Mouse (Mus musculus) left cerebral cortex, adult 18-20 months (tissue): Measurements from ENCODE around the gene Heatr6. TPM values are rescaled to one million over a fixed set of nuclear protein-coding genes. Genes with fewer than 3 reads are reported as not detected.

Experiments
- DNase-seq, 2 experiments: peaks; one replicate each; pipeline ENCODE4 v3.0.0; 2021 to 2022; ENCODE audit warnings: low spot score in 2 of 2, mixed read lengths in 1 of 2
- long read RNA-seq, 2 experiments: library from polyadenylated mRNA; stranded (forward); transcript quantifications; one replicate each; pipeline ENCODE4 v2.0.0; 2021
- total RNA-seq, 2 experiments: library from RNA; stranded (reverse); gene quantifications; 2 replicates each; pipeline ENCODE4 v1.2.3; 2021

The Heatr6 gene
- 10 to 100 TPM; 12.0 to 13.2 TPM for total RNA-seq
- long read RNA-seq, experiment 1, full-length matches to known transcripts, result 7 of 8 reads
- long read RNA-seq, experiment 1, partial matches to known transcripts, result 0 of 8 reads
- long read RNA-seq, experiment 1, other reads (novel, unspliced or antisense), result 1 of 8 reads
- long read RNA-seq, experiment 2, full-length matches to known transcripts, result 2 of 4 reads
- long read RNA-seq, experiment 2, partial matches to known transcripts, result 1 of 4 reads
- long read RNA-seq, experiment 2, other reads (novel, unspliced or antisense), result 1 of 4 reads

- peak; percentile 90 to 91 for DNase-seq
Measured at GRCm38 (mm10) chr11:83753581-83754181, at the start of gene Heatr6. TSS of gene Heatr6 (plus strand) at chr11:83753696.

DNA sequence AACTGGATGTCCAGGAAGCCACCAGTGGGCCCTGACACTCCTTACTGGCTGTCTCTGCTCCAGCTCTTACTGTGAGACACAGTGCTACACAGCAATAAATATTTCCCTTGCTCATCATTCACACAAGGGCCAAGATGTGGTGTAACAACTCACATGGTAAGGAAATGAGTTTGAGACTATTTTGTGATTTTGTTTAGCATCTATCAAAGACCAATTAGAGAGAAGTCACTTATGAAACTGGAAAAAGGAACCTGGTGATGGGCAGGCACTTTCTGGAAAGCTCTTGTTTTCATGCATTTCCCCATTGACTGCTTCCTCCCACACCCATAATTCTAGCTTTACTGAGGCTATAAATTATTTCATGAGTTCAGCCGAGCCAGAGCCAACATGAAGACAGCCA is 49.8 kb upstream of the Heatr6 start, which contains the start of gene Wfdc17:
TSS of gene Wfdc17 (plus strand) at position 287 of the 400 bp plus-strand sequence.
- no peak for DNase-seq

DNA sequence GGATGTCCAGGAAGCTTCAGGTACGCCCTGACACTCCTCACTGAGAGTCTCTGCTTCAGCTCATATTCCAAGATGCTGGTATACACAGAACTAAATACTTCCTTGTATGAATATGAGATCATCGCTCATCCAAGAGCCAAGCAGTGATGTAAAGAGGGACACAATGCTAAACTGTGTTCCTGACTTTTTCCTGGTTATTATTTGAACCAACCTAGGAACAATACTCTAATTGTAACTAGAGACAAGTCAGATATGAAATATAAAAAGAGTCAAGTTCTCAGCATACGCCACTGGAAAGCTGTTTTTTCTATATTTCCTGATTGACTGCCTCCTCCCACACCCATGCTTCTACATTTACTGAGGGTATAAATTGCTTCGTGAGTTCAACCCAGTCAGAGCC is 44.8 kb upstream of the Heatr6 start, which contains the start of gene Wfdc18:
TSS of gene Wfdc18 (plus strand) at position 301 of the 400 bp plus-strand sequence.
- no peak for DNase-seq

DNA sequence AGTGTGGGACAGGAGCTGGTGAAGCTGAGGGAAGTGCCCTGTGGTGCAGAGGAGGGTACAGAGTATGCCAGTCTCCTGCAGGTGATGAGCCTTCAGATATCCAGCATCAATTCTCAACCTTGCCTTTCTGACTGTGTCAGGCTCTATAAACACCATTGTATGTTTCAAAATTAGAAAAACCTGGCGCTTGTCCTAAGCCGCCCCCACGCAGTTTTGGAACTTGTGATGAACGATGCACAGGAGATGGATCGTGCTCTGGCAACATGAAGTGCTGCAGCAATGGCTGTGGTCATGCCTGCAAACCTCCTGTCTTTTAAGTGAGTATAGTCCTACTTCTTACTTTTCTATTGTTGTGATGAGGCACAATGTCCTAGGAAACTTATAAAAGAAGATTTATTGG is 43.8 kb upstream of the Heatr6 start:
- peak; percentile 23 to 25 for DNase-seq

DNA sequence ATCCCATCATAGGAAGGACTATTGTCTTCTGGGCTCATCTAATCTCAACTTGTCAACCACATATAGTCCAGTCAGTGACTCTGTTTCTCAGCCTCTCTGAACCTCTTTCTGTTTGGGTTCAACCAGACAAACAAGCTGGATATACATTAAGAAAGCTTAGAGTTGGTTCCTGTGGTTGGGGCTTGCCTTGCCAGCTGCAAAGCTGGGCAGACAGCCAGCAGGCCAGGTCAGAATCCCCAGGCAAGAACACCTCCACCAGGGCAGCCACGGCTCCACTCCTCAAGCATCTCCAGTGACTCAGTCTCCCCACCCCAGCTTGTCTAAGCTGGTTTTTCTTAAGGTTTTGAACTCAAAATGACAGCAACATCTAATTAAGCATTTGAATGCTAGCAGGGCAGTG is 40.8 kb upstream of the Heatr6 start:
- DNase-seq, result no peak

GRCm38 (mm10) chr11:83713925-83714324 is 39.6 kb upstream of the Heatr6 start:
- DNase-seq, result no peak

GRCm38 (mm10) chr11:83717042-83717665 is 36.3 kb upstream of the Heatr6 start:
- no peak for DNase-seq

GRCm38 (mm10) chr11:83720766-83721165 is 32.7 kb upstream of the Heatr6 start:
- DNase-seq, result no peak

GRCm38 (mm10) chr11:83728757-83729432 is 24.6 kb upstream of the Heatr6 start:
- DNase-seq, result no peak

DNA sequence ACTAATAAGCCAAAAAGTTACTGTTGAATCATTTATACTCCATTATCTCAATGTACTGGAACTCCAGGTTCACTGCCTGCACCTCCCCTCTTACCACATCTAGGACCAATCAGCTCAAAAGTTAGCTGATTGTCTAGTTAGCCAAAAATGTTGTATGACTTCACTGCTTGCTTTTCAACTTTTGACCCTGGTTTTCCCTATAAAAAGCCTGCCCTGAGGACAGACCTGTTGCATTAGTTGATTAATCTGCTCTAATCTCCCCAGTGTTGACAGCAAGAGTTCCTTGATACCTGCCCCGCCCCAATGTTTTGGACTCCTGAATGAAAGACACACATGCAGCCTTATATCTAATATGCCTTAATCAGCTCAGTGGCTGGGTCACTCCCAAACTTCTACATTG is 22.4 kb upstream of the Heatr6 start:
- DNase-seq, result no peak

GRCm38 (mm10) chr11:83733071-83733640 is 20.3 kb upstream of the Heatr6 start:
- DNase-seq, result no peak

GRCm38 (mm10) chr11:83734215-83734614 is 19.3 kb upstream of the Heatr6 start:
- no peak for DNase-seq

DNA sequence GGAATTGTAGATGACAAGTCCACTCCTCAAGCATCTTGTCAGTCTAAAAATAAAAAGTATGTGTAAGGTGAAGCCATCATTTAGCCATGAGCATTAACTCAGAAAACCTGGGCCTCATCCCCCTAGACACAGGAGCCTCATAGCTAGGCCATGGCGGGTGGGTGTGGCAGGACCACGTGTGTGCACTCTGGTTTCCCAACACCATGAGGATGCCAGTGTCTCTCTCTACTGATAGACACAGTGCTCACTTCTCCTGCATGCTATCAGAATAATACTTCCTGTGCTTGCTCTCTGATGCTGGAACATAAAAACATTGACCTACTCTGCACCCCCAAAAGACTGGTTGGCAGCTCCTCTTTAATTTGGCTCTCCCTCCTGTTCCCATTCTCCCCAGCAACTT is 17.6 kb upstream of the Heatr6 start:
- no peak for DNase-seq

GRCm38 (mm10) chr11:83737109-83737558 is 16.4 kb upstream of the Heatr6 start:
- DNase-seq, result no peak

- DNase-seq, result peak; percentile 76 to 89
Measured at GRCm38 (mm10) chr11:83739241-83739640, 14.3 kb upstream of the Heatr6 start.

GRCm38 (mm10) chr11:83740443-83740991 is 13.0 kb upstream of the Heatr6 start:
- no peak for DNase-seq

DNA sequence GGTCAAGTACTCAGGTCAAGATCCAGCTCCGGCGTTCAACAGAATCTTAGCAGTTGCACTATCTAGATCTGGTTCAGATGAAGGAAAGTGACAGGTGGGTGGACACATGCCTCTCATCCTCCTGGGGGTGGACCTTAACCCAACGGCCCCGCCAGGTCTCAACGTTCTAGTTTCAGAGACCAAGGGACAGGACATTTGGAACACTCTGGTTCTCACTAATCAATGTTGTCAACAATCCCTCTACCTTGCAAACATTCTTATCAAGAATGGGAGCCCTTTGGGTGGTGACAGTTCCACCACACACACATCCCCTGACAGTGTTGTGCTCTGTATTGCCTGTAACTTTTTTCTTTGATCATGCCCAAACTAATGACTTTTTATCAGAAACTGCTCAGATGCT is 11.7 kb upstream of the Heatr6 start:
- no peak for DNase-seq

GRCm38 (mm10) chr11:83742731-83743355 is 10.7 kb upstream of the Heatr6 start:
- DNase-seq, result no peak

DNA sequence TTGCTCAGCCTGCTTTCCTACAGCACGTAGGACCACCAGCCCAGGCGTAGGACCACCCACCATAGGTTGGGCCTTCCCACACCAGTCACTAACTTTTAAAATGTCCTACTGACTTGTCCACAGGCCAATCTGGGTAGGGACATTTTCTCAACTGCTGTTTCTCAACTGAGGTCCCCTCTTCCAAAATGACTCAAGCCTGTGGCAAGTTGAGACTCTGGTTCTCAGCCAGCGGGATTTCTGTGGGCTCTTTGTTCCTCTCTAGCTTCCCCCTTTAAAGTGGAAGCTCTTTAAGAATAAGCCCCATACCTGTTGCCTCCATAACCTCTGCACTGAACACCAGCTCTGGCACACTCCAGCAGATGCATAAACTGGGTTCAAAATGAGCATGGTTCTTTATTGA is 10.0 kb upstream of the Heatr6 start:
- DNase-seq, result no peak

DNA sequence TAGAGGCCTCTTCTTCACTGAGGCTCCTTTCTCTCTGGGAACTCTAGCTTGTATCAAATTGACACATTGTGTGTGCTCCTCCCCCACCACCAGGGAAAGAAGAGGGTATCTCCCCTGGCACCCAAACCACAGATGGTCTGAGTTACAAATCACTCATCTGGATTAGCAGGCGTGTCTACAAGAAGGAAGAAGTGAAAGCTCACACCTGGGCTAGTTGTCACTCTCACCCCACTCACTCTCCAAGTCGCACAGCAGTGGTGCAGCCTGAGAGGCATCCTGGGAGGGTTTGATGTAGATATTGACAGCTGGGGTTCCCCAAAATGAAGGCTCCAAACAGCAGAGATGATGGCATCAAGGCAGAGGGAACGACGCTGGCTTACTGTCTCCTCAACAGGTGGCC is 7.3 kb upstream of the Heatr6 start:
- no peak for DNase-seq

- DNase-seq, result no peak
Measured at GRCm38 (mm10) chr11:83746681-83747080, 6.8 kb upstream of the Heatr6 start, which contains the start of gene Wfdc21. TSS of gene Wfdc21 (plus strand) at chr11:83746940.
